Mouse (Mus musculus) lung, embryonic 15.5 days (tissue): ENCODE results near the gene Chst14. TPM values are rescaled to one million over a fixed set of nuclear protein-coding genes. Genes with fewer than 3 reads are reported as not detected.

Experiments used
- ATAC-seq: fragments of 200-750 bp; cut with Nextera tagmentation; 2 replicates; pipeline ENCODE4 v1.8.0; 2017; ENCODE audit warnings: moderate number of reproducible peaks, borderline replicate concordance; ENCODE audit not compliant: low FRiP score, low TSS enrichment; ENCODE audit errors: extremely low read depth
- H3K27ac ChIP-seq: fragments of 300-500 bp; sonication (generic); 2 replicates; pipeline ENCODE4 v1.5.1; 2015; ENCODE audit warnings: moderate library complexity, mild to moderate bottlenecking, inconsistent platforms
- H3K27me3 ChIP-seq: fragments of 300-500 bp; sonication (generic); 2 replicates; pipeline ENCODE4 v1.6.1; 2015; ENCODE audit warnings: inconsistent platforms
- H3K36me3 ChIP-seq: fragments of 300-500 bp; sonication (generic); 2 replicates; pipeline ENCODE4 v1.6.1; 2015; ENCODE audit warnings: inconsistent platforms
- H3K4me1 ChIP-seq: fragments of 300-500 bp; sonication (generic); 2 replicates; pipeline ENCODE4 v1.6.1; 2015; ENCODE audit warnings: inconsistent platforms
- H3K4me2 ChIP-seq: fragments of 300-500 bp; sonication (generic); 2 replicates; pipeline ENCODE4 v1.6.1; 2015; ENCODE audit warnings: inconsistent platforms, mild to moderate bottlenecking, moderate library complexity
- H3K4me3 ChIP-seq: fragments of 300-500 bp; sonication (generic); 2 replicates; pipeline ENCODE4 v1.5.1; 2015; ENCODE audit warnings: mild to moderate bottlenecking, inconsistent platforms
- H3K9ac ChIP-seq: fragments of 300-500 bp; sonication (generic); 2 replicates; pipeline ENCODE4 v1.6.1; 2015; ENCODE audit warnings: inconsistent platforms
- H3K9me3 ChIP-seq: fragments of 300-500 bp; sonication (generic); 2 replicates; pipeline ENCODE4 v1.6.1; 2016; ENCODE audit warnings: inconsistent platforms
- WGBS: fragments of 180-500 bp; shearing (Covaris S2); methylation state at CpG from one replicate; pipeline ENCODE4 v1.1.7; 2015; 5-methylcytosine and 5-hydroxymethylcytosine counted together
- polyA plus RNA-seq: library from polyadenylated mRNA; unstranded; fragments of >200 nt; fragmentation: Nextera tagmentation; extraction: Ambion mirVana; gene quantifications from 2 replicates; pipeline ENCODE4 v1.2.1, GENCODE M21; 2015

Gene Chst14
- 31.7 and 35.2 TPM in 2 replicates for polyA plus RNA-seq

DNA sequence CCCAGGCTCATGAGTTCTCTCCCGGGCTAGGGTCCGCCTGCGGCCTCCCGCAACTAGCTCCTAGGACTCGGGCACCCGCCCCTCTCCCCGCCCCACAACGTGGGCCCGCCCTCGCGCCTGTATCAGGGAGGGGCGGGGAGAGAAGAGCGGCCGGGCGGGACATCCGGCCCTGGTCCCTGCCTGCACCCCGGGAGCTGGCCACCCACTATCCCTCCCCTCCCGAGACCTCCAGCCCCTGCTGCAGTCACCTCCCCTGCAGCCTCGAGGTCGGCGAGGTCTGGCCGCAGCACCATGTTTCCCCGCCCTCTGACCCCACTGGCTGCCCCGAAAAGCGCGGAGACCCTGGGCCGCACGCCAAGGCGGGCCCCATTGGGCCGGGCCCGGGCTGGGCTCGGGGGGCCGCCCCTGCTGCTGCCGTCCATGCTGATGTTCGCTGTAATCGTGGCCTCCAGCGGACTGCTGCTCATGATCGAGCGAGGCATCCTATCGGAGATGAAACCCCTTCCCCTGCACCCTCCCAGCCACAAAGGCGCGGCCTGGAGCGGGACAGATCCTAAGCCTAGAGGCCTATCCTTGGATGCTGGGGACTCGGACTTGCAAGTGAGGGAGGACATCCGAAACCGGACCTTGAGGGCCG, at the start of gene Chst14:
TSS of gene Chst14 (plus strand) at position 136 of the 637 bp plus-strand sequence.
- ATAC-seq: peak; percentile 95
- Histone ChIP-seq H3K4me3 (peak within 1 kb of the TSS; percentile 90), H3K4me1 (peaks cover 31% of the 10 kb centered on the region), H3K27ac (peak within 1 kb of the TSS; percentile 78), H3K4me2 (peak within 1 kb of the TSS; percentile 91), H3K36me3 (peaks cover 14% of the 10 kb centered on the region), H3K9ac (peak within 1 kb of the TSS; percentile 84), H3K9me3 (no peaks in the 10 kb centered on the region), H3K27me3 (no peaks in the 10 kb centered on the region)
- under 1% methylated on average over 41 of the region's 47 CpGs for WGBS

DNA sequence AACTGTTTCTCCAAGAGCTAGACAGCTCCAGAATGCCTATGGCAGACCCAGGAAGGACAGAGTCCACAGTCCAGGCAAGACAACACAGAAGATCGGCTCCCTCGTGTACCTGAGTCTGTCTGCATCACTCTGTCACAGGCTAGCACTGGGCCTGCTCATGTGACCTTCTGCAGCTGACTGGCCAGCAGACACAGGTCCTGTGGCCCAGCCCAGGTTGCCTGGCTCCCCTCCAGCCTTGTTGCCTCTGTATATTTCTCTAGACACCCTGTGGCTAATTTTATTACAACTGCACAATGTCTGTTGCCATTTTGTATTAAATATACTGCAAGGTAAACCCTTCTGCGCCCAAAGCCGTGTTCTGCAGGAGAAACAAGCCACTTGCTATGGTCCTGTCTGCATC, 45.3 kb upstream of the Chst14 start:
- peaks cover 23% of the 10 kb centered on the region for H3K36me3 ChIP-seq
- H3K4me3 ChIP-seq: no peak overlapping the region
- no peak overlapping the region for H3K9ac ChIP-seq
- no peak for ATAC-seq
- H3K4me1 ChIP-seq: peaks cover 4% of the 10 kb centered on the region
- no peaks in the 10 kb centered on the region for H3K9me3 ChIP-seq
- H3K4me2 ChIP-seq: no peak overlapping the region
- H3K27me3 ChIP-seq: peaks cover 22% of the 10 kb centered on the region
- no peak overlapping the region for H3K27ac ChIP-seq
- WGBS: 85% methylated on average over 4 of the region's 4 CpGs

DNA sequence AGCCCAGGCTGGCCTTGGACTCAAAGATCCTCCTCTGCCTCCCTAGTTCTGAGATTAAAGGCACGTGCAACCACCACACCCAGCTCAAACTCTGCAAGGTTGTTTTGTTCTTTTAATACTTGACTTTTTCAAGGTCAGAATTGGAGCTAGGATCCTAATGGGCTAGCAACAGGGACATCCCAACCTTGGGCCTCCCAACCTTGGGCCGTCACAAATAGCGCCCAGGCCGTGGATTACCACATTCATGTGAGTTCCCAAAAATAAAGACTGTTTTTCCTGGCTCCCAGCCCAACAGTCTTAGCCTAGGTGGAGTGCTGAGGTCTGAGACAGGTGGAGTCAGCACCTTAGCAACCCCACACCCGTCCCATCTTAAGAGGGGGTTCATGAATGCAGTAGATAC, 44.3 kb upstream of the Chst14 start:
- Histone ChIP-seq H3K36me3 (peaks cover 14% of the 10 kb centered on the region; the same call in 1 of the 2 replicates), H3K27ac (no peak overlapping the region), H3K4me1 (peaks cover 4% of the 10 kb centered on the region), H3K4me2 (no peak overlapping the region), H3K27me3 (peaks cover 29% of the 10 kb centered on the region), H3K9me3 (no peaks in the 10 kb centered on the region), H3K4me3 (no peak overlapping the region), H3K9ac (no peak overlapping the region)
- WGBS: 80% methylated on average over 5 of the region's 5 CpGs
- no peak for ATAC-seq

- Histone ChIP-seq H3K27ac (peak overlapping the region; percentile 42; the same call in 1 of the 2 replicates), H3K36me3 (0 out of 2 replicates have a peak, but pooled peaks cover 4% of the 10 kb centered on the region), H3K9ac (peak overlapping the region; percentile 39), H3K27me3 (peaks cover 40% of the 10 kb centered on the region), H3K9me3 (no peaks in the 10 kb centered on the region), H3K4me1 (peaks cover 8% of the 10 kb centered on the region), H3K4me3 (peak overlapping the region; percentile 38), H3K4me2 (peak overlapping the region; percentile 77)
- WGBS: 2% methylated on average over 32 of the region's 32 CpGs
- peak; percentile 88 for ATAC-seq
These were observed 43.2 kb upstream of the Chst14 start for GRCm38 (mm10) chr2:118882840-118883679.

- Histone ChIP-seq H3K4me1 (peaks cover 9% of the 10 kb centered on the region), H3K9me3 (no peaks in the 10 kb centered on the region), H3K4me2 (no peak overlapping the region), H3K4me3 (no peak overlapping the region), H3K36me3 (no peaks in the 10 kb centered on the region), H3K9ac (no peak overlapping the region), H3K27me3 (peaks cover 67% of the 10 kb centered on the region), H3K27ac (no peak overlapping the region)
- no peak for ATAC-seq
- WGBS: 59% methylated on average over 13 of the region's 13 CpGs
These were observed 38.9 kb upstream of the Chst14 start for GRCm38 (mm10) chr2:118887440-118887839.

- H3K4me1 ChIP-seq: peaks cover 8% of the 10 kb centered on the region
- H3K4me2 ChIP-seq: no peak overlapping the region
- 0 out of 2 replicates have a peak, but pooled peaks have one; percentile 39 for ATAC-seq
- no peaks in the 10 kb centered on the region for H3K36me3 ChIP-seq
- H3K4me3 ChIP-seq: no peak overlapping the region
- H3K27me3 ChIP-seq: peaks cover 72% of the 10 kb centered on the region
- H3K9ac ChIP-seq: no peak overlapping the region
- no peak overlapping the region for H3K27ac ChIP-seq
- 13% methylated on average over 14 of the region's 14 CpGs for WGBS
- H3K9me3 ChIP-seq: no peaks in the 10 kb centered on the region
These were observed 38.3 kb upstream of the Chst14 start for GRCm38 (mm10) chr2:118887845-118888548.

DNA sequence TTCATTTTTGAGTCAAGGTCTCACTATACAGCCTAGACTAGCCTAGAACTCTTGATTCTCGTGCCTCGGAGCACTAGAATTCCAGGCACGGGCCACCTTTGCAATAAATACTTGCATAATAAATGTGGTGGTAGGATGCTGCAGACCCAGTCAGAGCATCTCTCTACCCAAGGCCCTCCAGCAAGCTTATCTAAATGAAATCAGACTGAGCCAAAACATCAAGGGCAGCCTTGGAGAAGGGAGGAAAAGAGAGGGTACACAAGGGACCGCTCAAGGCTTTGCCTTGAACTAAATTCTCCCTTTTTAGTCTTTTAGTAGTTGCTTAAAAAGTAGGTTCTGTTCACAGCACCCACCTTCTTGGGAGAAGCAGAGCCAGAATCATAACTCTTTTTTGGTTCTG, 35.1 kb upstream of the Chst14 start:
- H3K4me2 ChIP-seq: no peak overlapping the region
- peaks cover 10% of the 10 kb centered on the region for H3K4me1 ChIP-seq
- no peaks in the 10 kb centered on the region for H3K9me3 ChIP-seq
- H3K27ac ChIP-seq: no peak overlapping the region
- no peak for ATAC-seq
- H3K4me3 ChIP-seq: no peak overlapping the region
- no peaks in the 10 kb centered on the region for H3K36me3 ChIP-seq
- H3K27me3 ChIP-seq: peaks cover 81% of the 10 kb centered on the region
- WGBS: 78% methylated on average over 4 of the region's 4 CpGs
- H3K9ac ChIP-seq: no peak overlapping the region

DNA sequence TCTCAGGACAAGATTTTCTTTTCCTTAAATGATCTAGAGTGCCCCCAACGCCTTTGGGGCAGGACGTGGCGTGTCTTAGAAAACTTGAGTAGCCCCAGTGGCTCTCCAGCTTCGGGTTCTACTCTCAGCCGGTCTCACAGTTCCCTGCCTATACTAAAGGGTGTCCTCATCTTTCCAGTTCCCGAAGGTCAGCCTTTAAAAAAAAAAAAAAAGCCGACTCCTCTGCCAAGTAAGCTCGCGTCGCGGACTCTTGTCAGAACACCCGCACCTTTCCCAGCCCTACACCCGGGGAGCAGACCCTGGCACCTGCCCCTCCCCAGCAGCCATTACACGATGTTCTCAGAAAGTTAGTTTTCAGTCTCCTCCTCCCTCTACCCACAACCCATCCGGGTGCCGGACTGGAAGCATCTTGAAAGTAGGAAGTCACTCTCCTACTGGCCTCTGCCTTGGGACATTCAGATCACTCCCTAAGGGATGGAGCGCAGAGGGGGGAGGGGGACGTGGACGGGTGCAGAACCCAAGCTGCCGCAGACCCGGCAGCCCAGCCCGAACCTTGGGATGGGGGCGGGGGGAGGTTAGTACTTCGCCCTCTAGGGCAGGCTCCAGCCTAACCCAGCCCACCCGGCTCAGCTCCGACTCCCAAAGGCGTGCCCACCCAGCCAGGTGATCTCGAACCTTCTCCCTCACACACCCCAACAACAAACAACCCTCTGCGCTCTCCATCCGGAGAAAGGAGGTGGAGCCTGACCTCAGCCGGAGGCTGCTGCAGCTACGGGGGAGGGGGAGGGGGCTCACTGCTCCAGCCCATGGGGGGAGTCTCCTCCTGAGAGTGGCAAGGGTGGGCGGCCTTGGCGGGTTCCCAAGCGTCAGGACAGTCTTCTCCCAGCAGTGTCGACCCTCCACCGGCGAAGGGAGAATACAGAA, 30.0 kb upstream of the Chst14 start:
- no peaks in the 10 kb centered on the region for H3K36me3 ChIP-seq
- H3K9ac ChIP-seq: peak overlapping the region; percentile 44
- H3K9me3 ChIP-seq: no peaks in the 10 kb centered on the region
- H3K27ac ChIP-seq: no peak overlapping the region
- WGBS: 2% methylated on average over 37 of the region's 38 CpGs
- no peak for ATAC-seq
- peaks cover 30% of the 10 kb centered on the region for H3K4me1 ChIP-seq
- H3K27me3 ChIP-seq: peaks cover 92% of the 10 kb centered on the region
- peak overlapping the region; percentile 46 for H3K4me3 ChIP-seq
- H3K4me2 ChIP-seq: peak overlapping the region; percentile 95

GRCm38 (mm10) chr2:118896914-118897291, 29.4 kb upstream of the Chst14 start:
- ATAC-seq: no peak
- Histone ChIP-seq H3K9ac (0 out of 2 replicates have a peak overlapping the region, but pooled peaks have one; percentile 44), H3K4me3 (peak overlapping the region; percentile 46), H3K9me3 (no peaks in the 10 kb centered on the region), H3K4me2 (peak overlapping the region; percentile 95), H3K36me3 (no peaks in the 10 kb centered on the region), H3K4me1 (peaks cover 30% of the 10 kb centered on the region), H3K27me3 (peaks cover 89% of the 10 kb centered on the region), H3K27ac (no peak overlapping the region)
- 1% methylated on average over 13 of the region's 13 CpGs for WGBS

DNA sequence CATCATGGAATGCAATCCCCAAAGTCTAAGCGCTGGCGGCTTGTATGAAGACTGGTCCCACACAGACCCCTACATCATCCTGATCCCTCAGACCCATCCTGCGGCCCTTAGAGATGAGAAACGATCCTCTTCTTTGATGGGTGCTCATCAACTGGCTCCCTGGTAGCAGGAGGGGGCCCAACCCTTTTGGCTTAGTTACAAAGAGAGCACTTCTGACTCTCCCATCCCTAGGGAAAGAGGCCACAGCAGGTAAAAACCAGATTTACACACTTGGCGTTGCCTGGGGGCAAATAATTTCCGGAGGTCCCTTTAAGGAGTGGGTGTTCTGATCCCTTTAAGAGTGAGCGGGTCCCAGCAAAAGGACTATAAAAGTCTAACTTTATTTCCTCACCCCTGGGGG, 28.9 kb upstream of the Chst14 start:
- WGBS: 1% methylated on average over 7 of the region's 7 CpGs
- Histone ChIP-seq H3K4me3 (peak overlapping the region; percentile 46), H3K4me2 (peak overlapping the region; percentile 95), H3K9me3 (no peaks in the 10 kb centered on the region), H3K36me3 (no peaks in the 10 kb centered on the region), H3K4me1 (peaks cover 31% of the 10 kb centered on the region), H3K27me3 (peaks cover 85% of the 10 kb centered on the region), H3K27ac (no peak overlapping the region), H3K9ac (no peak overlapping the region)
- no peak for ATAC-seq

DNA sequence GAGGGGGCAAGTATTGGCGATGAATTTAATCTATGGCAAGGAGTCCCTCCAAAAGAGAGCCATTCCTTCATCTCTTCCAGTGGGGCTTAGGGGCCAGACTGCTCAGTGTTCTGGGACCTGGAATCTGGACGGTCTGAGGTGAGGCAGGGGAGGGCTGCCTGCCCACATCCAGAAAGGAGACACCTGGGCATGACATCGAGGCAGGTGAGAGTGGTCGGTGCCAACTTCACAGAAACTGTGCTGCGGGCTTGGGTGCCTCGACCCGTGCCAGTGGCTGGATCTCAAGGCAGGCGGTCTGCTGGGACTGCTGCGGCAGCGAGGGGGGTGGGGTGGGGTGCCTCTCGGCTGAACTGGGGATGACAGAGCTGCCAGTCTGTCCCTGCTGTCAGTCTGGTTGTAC, 28.5 kb upstream of the Chst14 start:
- peaks cover 35% of the 10 kb centered on the region for H3K4me1 ChIP-seq
- H3K4me3 ChIP-seq: no peak overlapping the region
- H3K27ac ChIP-seq: no peak overlapping the region
- H3K9ac ChIP-seq: no peak overlapping the region
- ATAC-seq: no peak
- no peaks in the 10 kb centered on the region for H3K9me3 ChIP-seq
- 4% methylated on average over 11 of the region's 11 CpGs for WGBS
- peak overlapping the region; percentile 95; the same call in 1 of the 2 replicates for H3K4me2 ChIP-seq
- H3K27me3 ChIP-seq: peaks cover 81% of the 10 kb centered on the region
- no peaks in the 10 kb centered on the region for H3K36me3 ChIP-seq
